Mouse (Mus musculus) stomach, postnatal 0 days (tissue): ENCODE data around the gene Trim15.

Experiments
- CTCF ChIP-seq: IDR thresholded peaks from 2 replicates; pipeline ENCODE4 v1.5.1; 2016; ENCODE audit warnings: antibody characterized with exemption, low read depth, mild to moderate bottlenecking, moderate library complexity
- EP300 ChIP-seq: optimal IDR thresholded peaks from 2 replicates; pipeline ENCODE3; 2016; ENCODE audit warnings: antibody characterized with exemption

GRCm38 (mm10) chr17:36861680-36862079, 5.3 kb downstream of the Trim15 start:
- TF ChIP-seq CTCF, result no peak
- TF ChIP-seq EP300, result no peak
